Mouse (Mus musculus): Measurements from ENCODE around the gene Gmppa. TPM values are rescaled to one million over a fixed set of nuclear protein-coding genes. Genes with fewer than 3 reads are reported as not detected.

Gene Gmppa
- polyA plus RNA-seq, 1 experiment from 2014 or later = 74.1 TPM

GRCm38 (mm10) chr1:75405547-75405946, 30.2 kb upstream of the Gmppa start:
- Histone ChIP-seq H3K4me3 (no peak overlapping the region), H3K36me3 (peaks cover 41% of the 10 kb centered on the region), H3K4me1 (peaks cover 15% of the 10 kb centered on the region), H3K27ac (no peak overlapping the region), H3K27me3 (no peaks in the 10 kb centered on the region), H3K9me3 (replicated peaks) (no peaks in the 10 kb centered on the region), H3K4me2 (replicated peaks) (no peak overlapping the region), H3K9ac (no peak overlapping the region)
- no peak for ATAC-seq (ENCODE audit: low FRiP score)
- 83% methylated on average over 3 of the region's 3 CpGs for WGBS

DNA sequence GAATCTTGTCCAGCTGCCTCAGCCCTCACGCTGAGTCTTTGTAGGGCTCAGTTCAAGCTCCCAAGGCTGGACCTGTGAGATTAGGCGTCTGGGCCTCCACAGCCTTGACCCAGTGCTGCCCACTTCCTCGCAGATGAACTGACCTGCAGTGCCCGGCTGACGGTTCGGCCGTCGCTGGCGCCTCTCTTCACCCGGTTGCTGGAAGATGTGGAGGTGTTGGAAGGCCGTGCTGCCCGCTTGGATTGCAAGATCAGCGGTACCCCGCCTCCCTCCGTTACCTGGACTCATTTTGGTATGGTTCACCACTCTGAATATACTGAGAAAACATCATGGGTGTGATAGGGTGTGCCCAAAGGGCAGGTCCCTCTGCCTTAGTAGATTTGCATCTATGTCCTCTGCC, 29.6 kb upstream of the Gmppa start:
- 93% methylated on average over 15 of the region's 15 CpGs for WGBS
- Histone ChIP-seq H3K4me2 (replicated peaks) (no peak overlapping the region), H3K36me3 (peaks cover 40% of the 10 kb centered on the region), H3K9me3 (replicated peaks) (no peaks in the 10 kb centered on the region), H3K4me1 (peaks cover 15% of the 10 kb centered on the region), H3K4me3 (no peak overlapping the region), H3K27ac (no peak overlapping the region), H3K9ac (no peak overlapping the region), H3K27me3 (no peaks in the 10 kb centered on the region)
- ATAC-seq (ENCODE audit: low FRiP score) = no peak

GRCm38 (mm10) chr1:75407056-75407455, 28.7 kb upstream of the Gmppa start:
- H3K9me3 ChIP-seq (replicated peaks) = no peaks in the 10 kb centered on the region
- H3K4me1 ChIP-seq = peaks cover 11% of the 10 kb centered on the region
- no peak overlapping the region for H3K4me3 ChIP-seq
- H3K27me3 ChIP-seq = no peaks in the 10 kb centered on the region
- 88% methylated on average over 9 of the region's 9 CpGs for WGBS
- H3K4me2 ChIP-seq (replicated peaks) = no peak overlapping the region
- no peak overlapping the region for H3K9ac ChIP-seq
- H3K36me3 ChIP-seq = peaks cover 33% of the 10 kb centered on the region
- ATAC-seq (ENCODE audit: low FRiP score) = no peak
- H3K27ac ChIP-seq = no peak overlapping the region

GRCm38 (mm10) chr1:75408210-75408609, 27.5 kb upstream of the Gmppa start:
- ATAC-seq (ENCODE audit: low FRiP score) = no peak
- Histone ChIP-seq H3K36me3 (peaks cover 26% of the 10 kb centered on the region), H3K4me1 (peaks cover 14% of the 10 kb centered on the region), H3K9me3 (replicated peaks) (no peaks in the 10 kb centered on the region), H3K4me3 (no peak overlapping the region), H3K9ac (no peak overlapping the region), H3K27ac (no peak overlapping the region), H3K4me2 (replicated peaks) (no peak overlapping the region), H3K27me3 (no peaks in the 10 kb centered on the region)
- 74% methylated on average over 4 of the region's 4 CpGs for WGBS

- H3K9ac ChIP-seq = no peak overlapping the region
- H3K27me3 ChIP-seq = peaks cover under 1% of the 10 kb centered on the region; the same call in 1 of the 2 replicates
- H3K9me3 ChIP-seq (replicated peaks) = no peaks in the 10 kb centered on the region
- ATAC-seq (ENCODE audit: low FRiP score) = no peak
- WGBS = 91% methylated on average over 7 of the region's 7 CpGs
- H3K4me1 ChIP-seq = peaks cover 13% of the 10 kb centered on the region
- H3K27ac ChIP-seq = no peak overlapping the region
- H3K4me2 ChIP-seq (replicated peaks) = no peak overlapping the region
- peaks cover 15% of the 10 kb centered on the region for H3K36me3 ChIP-seq
- no peak overlapping the region for H3K4me3 ChIP-seq
These were observed 25.8 kb upstream of the Gmppa start for GRCm38 (mm10) chr1:75409950-75410349.

DNA sequence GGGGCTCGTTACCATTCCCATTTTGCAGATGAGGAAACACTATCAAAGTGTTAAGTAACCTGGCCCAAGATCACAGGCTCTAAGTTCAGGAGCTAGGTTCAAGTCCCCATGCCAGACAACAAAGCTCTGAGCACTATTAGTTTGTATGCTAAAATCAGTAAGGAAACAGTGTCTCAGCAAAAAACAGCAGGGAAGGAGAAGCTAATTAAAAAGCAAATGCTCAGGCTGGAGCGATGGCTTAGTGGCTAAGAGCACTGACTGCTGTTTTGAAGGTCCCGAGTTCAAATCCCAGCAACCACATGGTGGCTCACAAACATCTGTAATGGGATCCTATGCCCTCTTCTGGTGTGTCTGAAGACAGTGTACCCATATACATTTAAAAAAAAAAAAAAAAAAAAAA, 23.5 kb upstream of the Gmppa start:
- Histone ChIP-seq H3K27me3 (peaks cover 7% of the 10 kb centered on the region), H3K9me3 (replicated peaks) (no peaks in the 10 kb centered on the region)
- 93% methylated on average over 3 of the region's 3 CpGs for WGBS

GRCm38 (mm10) chr1:75413749-75414148, 22.0 kb upstream of the Gmppa start:
- Histone ChIP-seq H3K27me3 (peaks cover 9% of the 10 kb centered on the region), H3K4me1 (peaks cover 13% of the 10 kb centered on the region), H3K4me3 (no peak overlapping the region), H3K36me3 (peaks cover 14% of the 10 kb centered on the region), H3K4me2 (replicated peaks) (no peak overlapping the region), H3K9me3 (replicated peaks) (no peaks in the 10 kb centered on the region), H3K9ac (no peak overlapping the region), H3K27ac (no peak overlapping the region)
- ATAC-seq (ENCODE audit: low FRiP score) = no peak
- 66% methylated on average over 3 of the region's 3 CpGs for WGBS

More for the DNA sequence above, 23.5 kb upstream of the Gmppa start:
- Histone ChIP-seq H3K4me1 (peaks cover 13% of the 10 kb centered on the region), H3K9ac (no peak overlapping the region), H3K27ac (no peak overlapping the region), H3K4me2 (replicated peaks) (no peak overlapping the region), H3K36me3 (peaks cover 12% of the 10 kb centered on the region), H3K4me3 (no peak overlapping the region)
- no peak for ATAC-seq (ENCODE audit: low FRiP score)

DNA sequence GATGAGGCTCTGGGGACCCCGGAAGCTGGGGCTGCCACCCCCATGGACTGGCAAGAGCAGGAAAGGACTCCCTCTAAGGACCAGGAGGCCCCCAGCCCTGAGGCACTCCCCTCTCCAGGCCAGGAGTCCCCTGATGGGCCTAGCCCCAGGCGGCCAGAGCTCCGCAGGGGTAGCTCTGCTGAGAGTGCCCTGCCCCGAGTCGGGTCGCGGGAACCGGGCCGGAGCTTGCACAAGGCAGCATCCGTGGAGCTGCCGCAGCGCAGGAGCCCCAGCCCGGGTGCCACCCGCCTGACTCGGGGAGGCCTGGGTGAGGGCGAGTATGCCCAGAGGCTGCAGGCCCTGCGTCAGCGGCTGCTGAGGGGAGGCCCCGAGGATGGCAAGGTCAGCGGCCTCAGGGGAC, 13.9 kb upstream of the Gmppa start:
- Histone ChIP-seq H3K4me3 (peak overlapping the region; percentile 38), H3K9me3 (replicated peaks) (no peaks in the 10 kb centered on the region), H3K9ac (peak overlapping the region; percentile 29; the same call in 1 of the 2 replicates), H3K36me3 (0 out of 2 replicates have a peak, but pooled peaks cover 4% of the 10 kb centered on the region), H3K4me1 (peaks cover 38% of the 10 kb centered on the region), H3K27me3 (peaks cover 56% of the 10 kb centered on the region), H3K27ac (no peak overlapping the region), H3K4me2 (replicated peaks) (peak overlapping the region; percentile 58)
- 0 out of 2 replicates have a peak, but pooled peaks have one; percentile 11 for ATAC-seq (ENCODE audit: low FRiP score)
- WGBS = 4% methylated on average over 20 of the region's 20 CpGs

GRCm38 (mm10) chr1:75422216-75422822, 13.4 kb upstream of the Gmppa start:
- peak overlapping the region; percentile 56 for H3K9ac ChIP-seq
- H3K36me3 ChIP-seq = 0 out of 2 replicates have a peak, but pooled peaks cover 4% of the 10 kb centered on the region
- no peak overlapping the region for H3K27ac ChIP-seq
- 5% methylated on average over 31 of the region's 32 CpGs for WGBS
- ATAC-seq (ENCODE audit: low FRiP score) = peak; percentile 3; the same call in 1 of the 2 replicates
- no peaks in the 10 kb centered on the region for H3K9me3 ChIP-seq (replicated peaks)
- H3K27me3 ChIP-seq = peaks cover 54% of the 10 kb centered on the region
- peak overlapping the region; percentile 58 for H3K4me2 ChIP-seq (replicated peaks)
- H3K4me3 ChIP-seq = peak overlapping the region; percentile 38
- peaks cover 38% of the 10 kb centered on the region for H3K4me1 ChIP-seq

DNA sequence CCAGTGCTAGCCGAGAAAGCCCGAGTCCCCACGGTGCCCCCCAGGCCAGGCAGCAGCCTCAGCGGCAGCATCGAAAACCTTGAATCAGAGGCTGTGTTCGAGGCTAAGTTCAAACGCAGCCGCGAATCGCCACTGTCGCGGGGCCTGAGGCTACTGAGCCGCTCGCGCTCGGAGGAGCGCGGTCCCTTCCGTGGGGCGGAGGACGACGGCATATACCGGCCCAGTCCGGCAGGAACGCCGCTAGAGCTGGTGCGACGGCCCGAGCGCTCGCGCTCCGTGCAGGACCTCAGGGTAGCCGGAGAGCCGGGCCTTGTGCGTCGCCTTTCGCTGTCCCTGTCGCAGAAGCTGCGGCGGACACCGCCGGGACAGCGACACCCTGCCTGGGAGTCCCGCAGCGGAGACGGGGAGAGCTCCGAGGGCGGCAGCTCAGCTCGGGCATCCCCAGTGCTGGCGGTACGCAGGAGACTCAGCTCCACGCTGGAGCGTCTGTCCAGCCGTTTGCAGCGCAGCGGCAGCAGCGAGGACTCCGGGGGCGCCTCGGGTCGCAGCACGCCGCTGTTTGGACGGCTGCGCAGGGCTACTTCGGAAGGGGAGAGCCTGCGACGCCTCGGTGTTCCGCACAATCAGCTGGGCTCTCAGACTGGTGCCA, 12.8 kb upstream of the Gmppa start:
- Histone ChIP-seq H3K9ac (peak overlapping the region; percentile 56), H3K4me2 (replicated peaks) (peak overlapping the region; percentile 58), H3K4me3 (peak overlapping the region; percentile 38), H3K4me1 (peaks cover 38% of the 10 kb centered on the region), H3K27me3 (peaks cover 52% of the 10 kb centered on the region), H3K27ac (no peak overlapping the region), H3K9me3 (replicated peaks) (no peaks in the 10 kb centered on the region), H3K36me3 (0 out of 2 replicates have a peak, but pooled peaks cover 4% of the 10 kb centered on the region)
- WGBS = 1% methylated on average over 71 of the region's 71 CpGs
- peak; percentile 33 for ATAC-seq (ENCODE audit: low FRiP score)

DNA sequence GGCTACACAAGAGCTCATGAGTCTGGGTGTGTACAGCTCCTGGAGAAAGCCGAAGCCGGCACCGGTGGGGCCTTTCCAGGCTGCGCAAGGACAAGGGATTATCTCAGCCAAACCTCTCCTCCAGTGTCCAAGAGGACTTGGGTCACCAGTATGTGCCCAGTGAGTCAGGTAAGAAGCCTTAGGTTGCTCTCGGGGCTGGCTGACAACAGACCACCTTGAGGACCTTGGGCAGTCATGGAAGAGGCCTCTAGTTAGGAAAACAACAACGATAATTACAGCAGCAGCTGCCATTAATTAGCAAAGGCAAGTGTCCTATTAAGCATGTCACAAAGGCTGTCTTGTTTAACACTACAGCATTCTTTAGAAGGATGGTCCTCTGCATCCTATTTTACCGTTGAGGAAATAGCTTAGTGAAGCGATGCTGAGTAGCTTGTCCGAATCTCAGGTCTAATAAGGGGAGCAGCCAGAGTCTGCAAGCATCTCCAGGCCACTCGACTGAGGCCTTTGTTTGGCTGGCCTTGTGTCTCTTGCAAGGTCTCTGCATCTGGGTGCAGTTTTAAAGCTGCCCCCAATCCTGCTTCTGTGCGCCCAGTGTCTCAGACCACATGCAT, 11.8 kb upstream of the Gmppa start:
- no peak for ATAC-seq (ENCODE audit: low FRiP score)
- H3K4me2 ChIP-seq (replicated peaks) = 0 out of 2 replicates have a peak overlapping the region, but pooled peaks have one; percentile 58
- WGBS = 55% methylated on average over 11 of the region's 11 CpGs
- H3K4me3 ChIP-seq = no peak overlapping the region
- peaks cover 52% of the 10 kb centered on the region for H3K27me3 ChIP-seq
- peaks cover 38% of the 10 kb centered on the region for H3K4me1 ChIP-seq
- H3K36me3 ChIP-seq = no peaks in the 10 kb centered on the region
- H3K9me3 ChIP-seq (replicated peaks) = no peaks in the 10 kb centered on the region
- H3K9ac ChIP-seq = no peak overlapping the region; the same call in 1 of the 2 replicates
- no peak overlapping the region for H3K27ac ChIP-seq

GRCm38 (mm10) chr1:75425796-75426471, 9.8 kb upstream of the Gmppa start:
- Histone ChIP-seq H3K36me3 (no peaks in the 10 kb centered on the region), H3K27me3 (peaks cover 45% of the 10 kb centered on the region), H3K9me3 (replicated peaks) (no peaks in the 10 kb centered on the region), H3K9ac (no peak overlapping the region), H3K27ac (no peak overlapping the region), H3K4me2 (replicated peaks) (no peak overlapping the region), H3K4me1 (peaks cover 38% of the 10 kb centered on the region), H3K4me3 (no peak overlapping the region)
- ATAC-seq (ENCODE audit: low FRiP score) = no peak
- 40% methylated on average over 10 of the region's 10 CpGs for WGBS

Data from hindbrain, embryonic 12.5 days (tissue).